Mouse (Mus musculus): ENCODE data around the gene Ptprg. TPM values are rescaled to one million over a fixed set of nuclear protein-coding genes. Genes with fewer than 3 reads are reported as not detected.

The Ptprg gene
- polyA plus RNA-seq, 2 experiments: 0.69 to 1.4 TPM

- H3K27ac ChIP-seq: no peak overlapping the region
- H3K4me3 ChIP-seq (ENCODE audit: insufficient read depth in 1 of 2, low read depth in 2 of 2, low read length in 2 of 2): no peak overlapping the region
- TF ChIP-seq CTCF (IDR thresholded peaks at IDR 0.05; ENCODE audit: low read depth) (no peak), EP300 (IDR thresholded peaks at IDR 0.05; ENCODE audit: low read depth) (no peak)
- no peaks in the 10 kb centered on the region for H3K9me3 ChIP-seq (ENCODE audit: control insufficient read depth, low read length)
- H3K4me1 ChIP-seq (replicated peaks; ENCODE audit: control insufficient read depth in 2 of 2, insufficient read depth in 2 of 2, low read length in 1 of 2): no peaks in the 10 kb centered on the region
- no peaks in the 10 kb centered on the region for H3K27me3 ChIP-seq (ENCODE audit: control insufficient read depth, insufficient read depth, low read length)
- H3K4me2 ChIP-seq (ENCODE audit: low read depth): no peak overlapping the region
- no peak for ATAC-seq (ENCODE audit: insufficient read depth)
- H3K9ac ChIP-seq (replicated peaks): no peak overlapping the region
- no peak for DNase-seq (ENCODE audit: low read depth in 3 of 3, low spot score in 3 of 3)
- 32% methylated on average over 3 of the region's 3 CpGs for WGBS (ENCODE audit: insufficient replicate concordance)
- no peaks in the 10 kb centered on the region for H3K36me3 ChIP-seq (replicated peaks; ENCODE audit: control insufficient read depth, insufficient read depth, low read depth)
Observed at GRCm38 (mm10) chr14:11682441-11682840, 129.1 kb downstream of the Ptprg start.

GRCm38 (mm10) chr14:11683386-11684081 is 130.2 kb downstream of the Ptprg start:
- ATAC-seq (ENCODE audit: insufficient read depth) (no peak), DNase-seq (ENCODE audit: low read depth in 3 of 3, low spot score in 3 of 3) (no peak)
- no peaks in the 10 kb centered on the region for H3K27me3 ChIP-seq (ENCODE audit: control insufficient read depth, insufficient read depth, low read length)
- H3K4me1 ChIP-seq (replicated peaks; ENCODE audit: control insufficient read depth in 2 of 2, insufficient read depth in 2 of 2, low read length in 1 of 2): no peaks in the 10 kb centered on the region
- H3K9me3 ChIP-seq (ENCODE audit: control insufficient read depth, low read length): no peaks in the 10 kb centered on the region
- TF ChIP-seq CTCF (IDR thresholded peaks at IDR 0.05; ENCODE audit: low read depth): no peak
- TF ChIP-seq EP300 (IDR thresholded peaks at IDR 0.05; ENCODE audit: low read depth): no peak
- no peaks in the 10 kb centered on the region for H3K36me3 ChIP-seq (replicated peaks; ENCODE audit: control insufficient read depth, insufficient read depth, low read depth)
- no peak overlapping the region for H3K4me2 ChIP-seq (ENCODE audit: low read depth)
- no peak overlapping the region for H3K4me3 ChIP-seq (ENCODE audit: insufficient read depth in 1 of 2, low read depth in 2 of 2, low read length in 2 of 2)
- no peak overlapping the region for H3K27ac ChIP-seq
- H3K9ac ChIP-seq (replicated peaks): no peak overlapping the region
- WGBS (ENCODE audit: insufficient replicate concordance): 36% methylated on average over 10 of the region's 10 CpGs

GRCm38 (mm10) chr14:11684104-11684503 is 130.8 kb downstream of the Ptprg start:
- Histone ChIP-seq H3K27me3 (ENCODE audit: control insufficient read depth, insufficient read depth, low read length) (no peaks in the 10 kb centered on the region), H3K9ac (replicated peaks) (no peak overlapping the region), H3K27ac (no peak overlapping the region), H3K9me3 (ENCODE audit: control insufficient read depth, low read length) (no peaks in the 10 kb centered on the region), H3K4me3 (ENCODE audit: insufficient read depth in 1 of 2, low read depth in 2 of 2, low read length in 2 of 2) (no peak overlapping the region), H3K4me2 (ENCODE audit: low read depth) (no peak overlapping the region), H3K36me3 (replicated peaks; ENCODE audit: control insufficient read depth, insufficient read depth, low read depth) (no peaks in the 10 kb centered on the region), H3K4me1 (replicated peaks; ENCODE audit: control insufficient read depth in 2 of 2, insufficient read depth in 2 of 2, low read length in 1 of 2) (no peaks in the 10 kb centered on the region)
- DNase-seq (ENCODE audit: low read depth in 3 of 3, low spot score in 3 of 3) (no peak), ATAC-seq (ENCODE audit: insufficient read depth) (no peak)
- 42% methylated on average over 2 of the region's 2 CpGs for WGBS (ENCODE audit: insufficient replicate concordance)
- no peak for TF ChIP-seq CTCF (IDR thresholded peaks at IDR 0.05; ENCODE audit: low read depth)
- TF ChIP-seq EP300 (IDR thresholded peaks at IDR 0.05; ENCODE audit: low read depth): no peak

GRCm38 (mm10) chr14:11687541-11687940 is 134.2 kb downstream of the Ptprg start:
- no peaks in the 10 kb centered on the region for H3K27me3 ChIP-seq (ENCODE audit: control insufficient read depth, insufficient read depth, low read length)
- no peak overlapping the region for H3K4me2 ChIP-seq (ENCODE audit: low read depth)
- ATAC-seq (ENCODE audit: insufficient read depth) (no peak), DNase-seq (ENCODE audit: low read depth in 3 of 3, low spot score in 3 of 3) (no peak)
- H3K9ac ChIP-seq (replicated peaks): no peak overlapping the region
- no peaks in the 10 kb centered on the region for H3K9me3 ChIP-seq (ENCODE audit: control insufficient read depth, low read length)
- H3K36me3 ChIP-seq (replicated peaks; ENCODE audit: control insufficient read depth, insufficient read depth, low read depth): no peaks in the 10 kb centered on the region
- no peak overlapping the region for H3K27ac ChIP-seq
- TF ChIP-seq EP300 (IDR thresholded peaks at IDR 0.05; ENCODE audit: low read depth): no peak
- TF ChIP-seq CTCF (IDR thresholded peaks at IDR 0.05; ENCODE audit: low read depth): no peak
- no peaks in the 10 kb centered on the region for H3K4me1 ChIP-seq (replicated peaks; ENCODE audit: control insufficient read depth in 2 of 2, insufficient read depth in 2 of 2, low read length in 1 of 2)
- WGBS (ENCODE audit: insufficient replicate concordance): 67% methylated on average over 1 of the region's 1 CpGs
- no peak overlapping the region for H3K4me3 ChIP-seq (ENCODE audit: insufficient read depth in 1 of 2, low read depth in 2 of 2, low read length in 2 of 2)

GRCm38 (mm10) chr14:11688142-11688541 is 134.8 kb downstream of the Ptprg start:
- WGBS (ENCODE audit: insufficient replicate concordance): 46% methylated on average over 6 of the region's 6 CpGs
- ATAC-seq (ENCODE audit: insufficient read depth) (no peak), DNase-seq (ENCODE audit: low read depth in 3 of 3, low spot score in 3 of 3) (no peak)
- H3K9ac ChIP-seq (replicated peaks): no peak overlapping the region
- no peaks in the 10 kb centered on the region for H3K9me3 ChIP-seq (ENCODE audit: control insufficient read depth, low read length)
- H3K27me3 ChIP-seq (ENCODE audit: control insufficient read depth, insufficient read depth, low read length): no peaks in the 10 kb centered on the region
- no peak overlapping the region for H3K4me3 ChIP-seq (ENCODE audit: insufficient read depth in 1 of 2, low read depth in 2 of 2, low read length in 2 of 2)
- no peak for TF ChIP-seq CTCF (IDR thresholded peaks at IDR 0.05; ENCODE audit: low read depth)
- no peak for TF ChIP-seq EP300 (IDR thresholded peaks at IDR 0.05; ENCODE audit: low read depth)
- H3K4me1 ChIP-seq (replicated peaks; ENCODE audit: control insufficient read depth in 2 of 2, insufficient read depth in 2 of 2, low read length in 1 of 2): no peaks in the 10 kb centered on the region
- no peak overlapping the region for H3K4me2 ChIP-seq (ENCODE audit: low read depth)
- H3K36me3 ChIP-seq (replicated peaks; ENCODE audit: control insufficient read depth, insufficient read depth, low read depth): no peaks in the 10 kb centered on the region
- H3K27ac ChIP-seq: no peak overlapping the region
